9 mouse cellular contexts compared by ENCODE assay signal in the genomic region with DNA sequence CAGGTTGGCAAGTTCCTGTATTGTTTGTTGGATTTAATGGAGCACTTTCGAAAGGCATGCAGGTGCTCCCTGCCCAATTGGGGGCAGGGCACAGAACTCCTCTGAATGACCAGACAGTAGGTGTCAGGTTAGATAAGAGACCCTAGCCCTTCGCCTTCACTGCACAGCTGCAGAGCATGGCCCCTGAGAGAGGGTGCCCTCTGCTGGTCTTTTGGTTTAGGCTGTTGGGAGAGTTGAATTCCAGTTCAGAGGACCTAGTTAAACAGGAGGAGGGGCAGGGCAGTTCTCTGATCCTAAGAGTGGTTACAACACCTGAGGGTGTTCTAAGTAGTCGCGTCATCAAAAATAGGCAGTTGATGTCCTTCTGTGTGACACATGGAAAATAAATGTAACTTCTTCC. TPM values are rescaled to one million over a fixed set of nuclear protein-coding genes. Genes with fewer than 3 reads are reported as not detected.
DNase-seq lines count a peak whose midpoint lies in the region; ATAC-seq and TF ChIP-seq lines count a peak whose summit lies in the region.
"Had no signal": no experiment of that assay in that cellular context is flagged by ENCODE, and none has a peak within 500 bp of the region (broad histone marks: within the 10 kb centered on the region; RNA-seq: fewer than 3 reads in every experiment).

No protein-coding gene starts in this region.

- H3K9me3 ChIP-seq in limb, embryonic 15.5 days = no peaks in the 10 kb centered on the region
- peaks cover 3% of the 10 kb centered on the region; the same call in 1 of the 2 replicates for H3K9me3 ChIP-seq in neural tube, embryonic 11.5 days (ENCODE audit: control insufficient read depth, low read length)
- H3K9me3 ChIP-seq: neural tube, embryonic 12.5 days had no signal

- H3K4me3 ChIP-seq in left cerebral cortex, adult 2 months = no peak overlapping the region
- no peak overlapping the region for H3K4me3 ChIP-seq in limb, embryonic 15.5 days
- no peak overlapping the region for H3K4me3 ChIP-seq in neural tube, embryonic 11.5 days (ENCODE audit: low read depth, low read length)
- H3K4me3 ChIP-seq: neural tube, embryonic 12.5 days had no signal

- peaks cover 37% of the 10 kb centered on the region for H3K27me3 ChIP-seq in limb, embryonic 15.5 days
- H3K27me3 ChIP-seq in neural tube, embryonic 11.5 days (ENCODE audit: control insufficient read depth, insufficient read depth, low read length) = peaks cover 34% of the 10 kb centered on the region

- TF ChIP-seq CTCF in left cerebral cortex, adult 2 months (IDR thresholded peaks at IDR 0.05) = peak; percentile 70

- intact Hi-C loops in left cerebral cortex, adult 2 months (cut with DNase I) = loop anchor here (5.0 kb wide), 1 partner anchor 133 kb away; a partner anchor contains a TSS
- intact Hi-C loops in heart, postnatal 10 days (cut with DNase I) = loop anchor here (1.0 to 5.0 kb wide), 3 partner anchors 21 to 133 kb away; a partner anchor contains a TSS

- H3K4me2 ChIP-seq in limb, embryonic 15.5 days = no peak overlapping the region
- H3K4me2 ChIP-seq in neural tube, embryonic 11.5 days (ENCODE audit: low read depth) = no peak overlapping the region
- H3K4me2 ChIP-seq: neural tube, embryonic 12.5 days had no signal

- peaks cover 45% of the 10 kb centered on the region for H3K4me1 ChIP-seq in limb, embryonic 15.5 days
- peaks cover 2% of the 10 kb centered on the region; the same call in 1 of the 2 replicates for H3K4me1 ChIP-seq in neural tube, embryonic 11.5 days (ENCODE audit: control insufficient read depth, insufficient read depth, low read length)

- 22% methylated on average over 4 of the region's 4 CpGs for WGBS in limb, embryonic 15.5 days
- 20% methylated on average over 4 of the region's 4 CpGs for WGBS in neural tube, embryonic 11.5 days

- ATAC-seq in limb, embryonic 15.5 days (ENCODE audit: insufficient number of reproducible peaks, low FRiP score, low TSS enrichment, low read depth) = no peak
- no peak for ATAC-seq in neural tube, embryonic 11.5 days (ENCODE audit: insufficient read depth, low FRiP score, low TSS enrichment)

- 0 out of 2 replicates have a peak, but pooled peaks cover 13% of the 10 kb centered on the region for H3K36me3 ChIP-seq in limb, embryonic 15.5 days
- no peaks in the 10 kb centered on the region for H3K36me3 ChIP-seq in neural tube, embryonic 11.5 days (ENCODE audit: control insufficient read depth, insufficient read depth, low read length)

- no peak overlapping the region for H3K27ac ChIP-seq in left cerebral cortex, adult 2 months
- peak overlapping the region; percentile 86 for H3K27ac ChIP-seq in limb, embryonic 15.5 days
- no peak overlapping the region for H3K27ac ChIP-seq in neural tube, embryonic 11.5 days (ENCODE audit: low read depth, low read length)
- H3K27ac ChIP-seq: neural tube, embryonic 12.5 days had no signal

- no peak overlapping the region for H3K9ac ChIP-seq in limb, embryonic 15.5 days
- H3K9ac ChIP-seq in neural tube, embryonic 11.5 days (ENCODE audit: low read length) = no peak overlapping the region
- H3K9ac ChIP-seq: neural tube, embryonic 12.5 days had no signal

- DNase-seq in left cerebral cortex, adult 2 months (ENCODE audit: extremely low spot score in 1 of 2, low spot score in 2 of 2) = peak in 1 of 2 experiments; percentile 55
- no peak for DNase-seq in left cerebral cortex, adult 8-10 months (ENCODE audit: low spot score in 2 of 2)
- DNase-seq in T-cell, adult 2 months (ENCODE audit: low spot score) = peak; percentile 47
- DNase-seq in embryo, embryonic 9.5 days (ENCODE audit: extremely low spot score) = peak; percentile 74
- peak; percentile 81 to 85 for DNase-seq in heart, postnatal 10 days
- peak; percentile 67 for DNase-seq in neural tube, embryonic 11.5 days (ENCODE audit: low spot score)
- no peak for DNase-seq in urinary bladder, adult 18-20 months (ENCODE audit: low spot score in 2 of 2)

RNA-seq across cellular contexts. Expression of a gene that starts 18.0 kb away (rescaled TPM):
- total RNA-seq in left cerebral cortex, adult 2 months (2021) = 1 to 10 TPM; 1.4 to 1.5 TPM
- total RNA-seq in left cerebral cortex, adult 8-10 months (2022) = 1 to 10 TPM; 2.1 to 2.8 (median 2.5) TPM
- total RNA-seq in heart, postnatal 10 days (2021) = 1 to 10 TPM; 1.2 TPM
- polyA plus RNA-seq in limb, embryonic 15.5 days (2015; fragmentation: Nextera tagmentation; extraction: Ambion mirVana) = 43.2 and 46.4 TPM in 2 replicates
- polyA plus RNA-seq in neural tube, embryonic 11.5 days (2014; fragmentation: Nextera tagmentation; extraction: Ambion mirVana) = 0.90 and 0.93 TPM in 2 replicates

RNA-seq across cellular contexts. Expression of a gene that starts 21.0 kb away (rescaled TPM):
- total RNA-seq in left cerebral cortex, adult 2 months (2021) = 100 to 1,000 TPM; 112 to 119 TPM
- 100 to 1,000 TPM; 122 to 132 (median 126) TPM for total RNA-seq in left cerebral cortex, adult 8-10 months (2022)
- total RNA-seq in heart, postnatal 10 days (2021) = 10 to 100 TPM; 92.5 to 99.9 TPM
- 31.3 and 32.0 TPM in 2 replicates for polyA plus RNA-seq in limb, embryonic 15.5 days (2015; fragmentation: Nextera tagmentation; extraction: Ambion mirVana)
- 33.2 and 34.4 TPM in 2 replicates for polyA plus RNA-seq in neural tube, embryonic 11.5 days (2014; fragmentation: Nextera tagmentation; extraction: Ambion mirVana)

RNA-seq across cellular contexts. Expression of a gene that starts 21.2 kb away (rescaled TPM):
- 10 to 100 TPM; 37.2 to 40.0 TPM for total RNA-seq in left cerebral cortex, adult 2 months (2021)
- 10 to 100 TPM; 34.4 to 47.6 (median 39.6) TPM for total RNA-seq in left cerebral cortex, adult 8-10 months (2022)
- 10 to 100 TPM; 29.7 to 34.0 TPM for total RNA-seq in heart, postnatal 10 days (2021)
- 80.8 and 86.6 TPM in 2 replicates for polyA plus RNA-seq in limb, embryonic 15.5 days (2015; fragmentation: Nextera tagmentation; extraction: Ambion mirVana)
- 54.9 and 63.6 TPM in 2 replicates for polyA plus RNA-seq in neural tube, embryonic 11.5 days (2014; fragmentation: Nextera tagmentation; extraction: Ambion mirVana)

RNA-seq across cellular contexts. Expression of a gene that starts 51.9 kb away (rescaled TPM):
- total RNA-seq in left cerebral cortex, adult 2 months (2021) = 10 to 100 TPM; 85.5 to 87.1 TPM
- 10 to 100 TPM; 68.8 to 81.3 (median 76.5) TPM for total RNA-seq in left cerebral cortex, adult 8-10 months (2022)
- 10 to 100 TPM; 17.4 to 17.7 TPM for total RNA-seq in heart, postnatal 10 days (2021)
- polyA plus RNA-seq in limb, embryonic 15.5 days (2015; fragmentation: Nextera tagmentation; extraction: Ambion mirVana) = 36.4 and 38.3 TPM in 2 replicates
- 35.7 and 37.0 TPM in 2 replicates for polyA plus RNA-seq in neural tube, embryonic 11.5 days (2014; fragmentation: Nextera tagmentation; extraction: Ambion mirVana)

RNA-seq across cellular contexts. Expression of a gene that starts 54.1 kb away (rescaled TPM):
- 10 to 100 TPM; 70.5 to 75.4 TPM for total RNA-seq in left cerebral cortex, adult 2 months (2021)
- total RNA-seq in left cerebral cortex, adult 8-10 months (2022) = 10 to 100 TPM; 66.5 to 72.8 (median 70.5) TPM
- total RNA-seq in heart, postnatal 10 days (2021) = 10 to 100 TPM; 58.7 to 59.8 TPM
- 108 and 109 TPM in 2 replicates for polyA plus RNA-seq in limb, embryonic 15.5 days (2015; fragmentation: Nextera tagmentation; extraction: Ambion mirVana)
- polyA plus RNA-seq in neural tube, embryonic 11.5 days (2014; fragmentation: Nextera tagmentation; extraction: Ambion mirVana) = 83.5 and 87.4 TPM in 2 replicates

Comparison
In these comparisons a context has a peak if more than half of its experiments do, and no peak if none do; other contexts are left out.
1. DNase-seq: peak in T-cell, adult 2 months (single experiment), embryo, embryonic 9.5 days (single experiment), heart, postnatal 10 days (2 of 2) and neural tube, embryonic 11.5 days (single experiment); none in left cerebral cortex, adult 8-10 months (0 of 2) and urinary bladder, adult 18-20 months (0 of 2).